Mouse (Mus musculus): ENCODE data around the gene Slc38a4. TPM values are rescaled to one million over a fixed set of nuclear protein-coding genes. Genes with fewer than 3 reads are reported as not detected.

Gene Slc38a4
- polyA plus RNA-seq, 1 experiment: 0.09 TPM

DNA sequence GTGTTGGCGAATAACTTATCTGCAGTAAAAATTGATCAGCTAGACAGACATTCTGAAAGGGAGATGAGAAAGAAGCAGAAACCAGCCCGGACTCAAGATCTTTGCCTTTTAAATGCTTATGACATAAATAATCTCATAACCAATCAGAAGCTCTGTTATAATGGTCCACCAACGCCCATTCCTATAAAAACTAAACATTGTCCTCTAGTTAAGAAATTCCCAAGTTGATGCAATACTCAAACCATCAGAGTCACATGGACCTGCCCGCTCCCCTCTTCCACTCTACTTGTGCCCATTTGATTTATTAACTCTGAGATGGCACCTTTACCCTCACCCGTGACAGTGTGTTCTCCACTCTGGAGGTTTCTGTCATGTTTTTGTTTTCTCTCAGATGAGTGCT is 23.9 kb downstream of the Slc38a4 start:
- H3K4me3 ChIP-seq (ENCODE audit: extremely low read depth, insufficient read depth, insufficient read length): no peak overlapping the region
- no peak for DNase-seq (ENCODE audit: low read depth in 1 of 2, low spot score in 2 of 2)
- WGBS: 86% methylated on average over 5 of the region's 5 CpGs
- no peaks in the 10 kb centered on the region for H3K36me3 ChIP-seq (ENCODE audit: control insufficient read depth, insufficient read depth, low read length)
- no peaks in the 10 kb centered on the region for H3K27me3 ChIP-seq (ENCODE audit: control insufficient read depth, insufficient read depth, low read length)
- H3K27ac ChIP-seq (ENCODE audit: insufficient read depth, low read length): no peak overlapping the region
- TF ChIP-seq POLR2A (IDR thresholded peaks at IDR 0.05; ENCODE audit: low read depth, low read length): no peak
- TF ChIP-seq CTCF (IDR thresholded peaks at IDR 0.05; ENCODE audit: extremely low read depth, insufficient read depth, insufficient read length, insufficient replicate concordance): no peak
- H3K4me1 ChIP-seq (ENCODE audit: control insufficient read depth, insufficient read depth, insufficient read length): no peaks in the 10 kb centered on the region

DNA sequence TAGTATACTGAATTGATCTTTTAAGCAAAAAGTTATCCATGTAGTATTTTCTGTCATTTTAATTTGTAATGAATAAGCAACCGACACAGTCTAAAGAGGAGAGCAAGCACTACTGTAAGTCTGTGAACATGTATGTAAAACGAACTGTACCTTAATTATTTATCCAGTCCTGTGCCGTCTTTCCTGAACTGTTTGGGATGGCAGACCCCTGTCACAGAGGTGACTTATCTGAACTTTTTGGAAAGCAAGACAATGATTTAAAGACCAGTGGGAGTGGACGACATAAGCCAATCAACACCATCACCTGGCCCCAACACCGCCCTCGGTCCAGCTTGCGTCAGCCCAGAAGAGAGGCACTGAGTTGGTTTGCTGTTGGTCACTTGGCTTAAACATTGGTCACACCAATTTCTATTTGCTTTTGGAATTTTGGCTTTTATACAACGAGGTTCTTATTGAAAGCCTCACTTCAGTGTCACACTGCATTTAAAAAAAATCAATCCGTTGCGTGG is 24.7 kb downstream of the Slc38a4 start:
- no peak for DNase-seq (ENCODE audit: low read depth in 1 of 2, low spot score in 2 of 2)
- Histone ChIP-seq H3K36me3 (ENCODE audit: control insufficient read depth, insufficient read depth, low read length) (no peaks in the 10 kb centered on the region), H3K27ac (ENCODE audit: insufficient read depth, low read length) (no peak overlapping the region), H3K4me1 (ENCODE audit: control insufficient read depth, insufficient read depth, insufficient read length) (no peaks in the 10 kb centered on the region), H3K27me3 (ENCODE audit: control insufficient read depth, insufficient read depth, low read length) (no peaks in the 10 kb centered on the region), H3K4me3 (ENCODE audit: extremely low read depth, insufficient read depth, insufficient read length) (no peak overlapping the region)
- WGBS: 90% methylated on average over 10 of the region's 10 CpGs
- TF ChIP-seq CTCF (IDR thresholded peaks at IDR 0.05; ENCODE audit: extremely low read depth, insufficient read depth, insufficient read length, insufficient replicate concordance): no peak
- TF ChIP-seq POLR2A (IDR thresholded peaks at IDR 0.05; ENCODE audit: low read depth, low read length): no peak

DNA sequence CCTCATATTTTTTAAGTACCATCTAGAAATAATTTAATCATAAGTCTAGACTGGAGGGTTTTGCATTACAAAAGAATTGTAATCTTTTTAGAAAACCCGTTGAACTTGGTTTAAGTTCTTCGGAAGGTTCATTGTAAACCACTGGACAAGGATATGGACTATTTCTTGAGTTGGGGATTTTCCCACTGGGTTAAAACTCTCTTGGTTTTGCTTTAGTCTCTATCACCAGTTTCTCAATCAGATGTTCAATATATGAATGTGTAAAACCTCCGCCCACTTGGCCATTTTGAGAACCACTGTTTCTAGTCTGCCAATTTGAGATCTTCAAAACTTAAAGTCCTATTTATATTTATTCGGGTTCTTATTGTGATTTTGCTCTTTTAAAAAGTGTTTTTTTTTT is 25.6 kb downstream of the Slc38a4 start:
- no peak for TF ChIP-seq POLR2A (IDR thresholded peaks at IDR 0.05; ENCODE audit: low read depth, low read length)
- no peak for TF ChIP-seq CTCF (IDR thresholded peaks at IDR 0.05; ENCODE audit: extremely low read depth, insufficient read depth, insufficient read length, insufficient replicate concordance)
- Histone ChIP-seq H3K4me1 (ENCODE audit: control insufficient read depth, insufficient read depth, insufficient read length) (no peaks in the 10 kb centered on the region), H3K27me3 (ENCODE audit: control insufficient read depth, insufficient read depth, low read length) (no peaks in the 10 kb centered on the region), H3K4me3 (ENCODE audit: extremely low read depth, insufficient read depth, insufficient read length) (no peak overlapping the region), H3K36me3 (ENCODE audit: control insufficient read depth, insufficient read depth, low read length) (no peaks in the 10 kb centered on the region), H3K27ac (ENCODE audit: insufficient read depth, low read length) (no peak overlapping the region)
- DNase-seq (ENCODE audit: low read depth in 1 of 2, low spot score in 2 of 2): no peak
- 86% methylated on average over 4 of the region's 4 CpGs for WGBS

DNA sequence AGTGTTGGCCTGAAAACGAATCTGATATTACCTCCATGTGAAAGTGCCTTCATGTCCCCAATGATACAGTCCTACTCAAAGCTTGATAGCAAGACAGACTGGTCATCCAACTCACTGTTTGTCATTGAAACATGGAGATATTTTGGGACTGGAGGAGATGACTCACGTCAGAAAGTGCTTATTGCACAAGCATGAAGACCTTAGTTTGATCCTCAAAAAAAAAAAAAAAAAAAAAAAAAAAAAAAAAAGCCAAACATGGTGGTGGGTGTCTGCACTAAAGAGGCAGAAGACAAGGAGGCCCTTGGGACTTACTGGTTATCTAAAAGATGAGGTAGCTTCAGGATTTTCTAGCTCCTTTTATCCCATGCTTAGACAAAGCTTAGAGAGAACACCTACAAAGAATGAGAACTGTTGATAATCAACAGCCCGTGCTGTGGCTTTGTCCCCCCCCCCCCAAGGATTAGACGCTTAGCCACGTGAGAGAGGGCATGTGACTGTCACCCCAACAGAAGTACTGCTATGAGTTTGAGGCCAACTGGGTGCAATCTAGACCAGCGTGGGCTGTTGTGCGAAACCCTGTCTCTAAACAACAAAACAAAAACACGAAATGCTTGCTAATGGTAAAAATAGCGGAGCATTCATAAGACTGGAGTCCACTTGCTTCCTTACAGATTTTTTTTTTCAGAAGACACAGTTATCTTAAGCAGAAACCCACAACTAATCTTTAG is 26.5 kb downstream of the Slc38a4 start:
- Histone ChIP-seq H3K27me3 (ENCODE audit: control insufficient read depth, insufficient read depth, low read length) (no peaks in the 10 kb centered on the region), H3K36me3 (ENCODE audit: control insufficient read depth, insufficient read depth, low read length) (no peaks in the 10 kb centered on the region), H3K4me3 (ENCODE audit: extremely low read depth, insufficient read depth, insufficient read length) (no peak overlapping the region), H3K27ac (ENCODE audit: insufficient read depth, low read length) (no peak overlapping the region), H3K4me1 (ENCODE audit: control insufficient read depth, insufficient read depth, insufficient read length) (no peaks in the 10 kb centered on the region)
- 82% methylated on average over 9 of the region's 9 CpGs for WGBS
- TF ChIP-seq POLR2A (IDR thresholded peaks at IDR 0.05; ENCODE audit: low read depth, low read length): no peak
- no peak for TF ChIP-seq CTCF (IDR thresholded peaks at IDR 0.05; ENCODE audit: extremely low read depth, insufficient read depth, insufficient read length, insufficient replicate concordance)
- DNase-seq (ENCODE audit: low read depth in 1 of 2, low spot score in 2 of 2): no peak

DNA sequence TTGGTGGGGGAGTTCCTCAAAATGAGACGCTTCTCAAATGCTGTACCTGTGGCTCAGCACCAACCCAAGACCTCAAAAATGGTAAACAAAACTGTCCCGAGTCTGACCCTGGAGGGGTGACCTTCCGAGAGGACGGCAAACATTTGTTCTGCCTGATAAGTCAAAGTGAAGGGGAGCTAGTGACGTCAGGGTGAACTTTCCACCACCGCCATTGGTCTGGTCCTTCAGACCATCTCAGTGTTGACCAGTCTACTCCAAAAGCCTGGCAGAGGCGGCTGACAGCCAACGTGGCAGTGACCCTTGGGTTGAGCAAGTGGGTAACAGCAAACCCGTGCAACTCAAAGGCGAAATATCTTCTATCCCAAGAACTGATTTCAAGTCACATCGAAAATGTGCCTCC is 27.1 kb downstream of the Slc38a4 start:
- no peak for DNase-seq (ENCODE audit: low read depth in 1 of 2, low spot score in 2 of 2)
- WGBS: 86% methylated on average over 11 of the region's 11 CpGs
- H3K4me1 ChIP-seq (ENCODE audit: control insufficient read depth, insufficient read depth, insufficient read length): no peaks in the 10 kb centered on the region

DNA sequence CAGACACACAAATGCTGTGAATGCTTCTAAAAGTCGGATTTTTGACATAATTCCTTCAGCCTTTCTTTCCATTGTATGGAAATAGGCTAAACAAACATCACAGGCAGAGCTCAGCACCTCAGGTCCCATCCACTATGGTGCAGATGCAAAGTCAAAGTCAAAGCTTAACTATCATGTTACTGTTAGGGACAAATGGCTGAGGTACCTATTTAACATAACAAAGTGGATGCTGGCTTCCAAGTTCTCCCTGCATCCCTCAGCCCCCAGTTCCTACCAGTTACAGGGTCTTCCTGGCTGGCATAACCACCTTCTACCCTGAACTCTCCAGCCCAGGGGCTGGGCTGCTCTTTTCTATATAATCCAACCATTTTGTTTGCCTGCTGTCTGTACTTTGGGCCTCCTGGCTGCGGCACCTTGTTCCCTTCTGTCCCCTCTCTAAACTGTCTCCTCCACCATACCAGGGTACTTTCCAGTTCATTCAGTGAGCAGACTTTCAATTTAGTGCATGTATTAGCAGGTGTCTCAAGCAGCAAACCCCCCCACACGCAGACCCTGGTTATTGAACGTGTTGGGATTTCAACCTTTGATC is 27.6 kb downstream of the Slc38a4 start:
- Histone ChIP-seq H3K27me3 (ENCODE audit: control insufficient read depth, insufficient read depth, low read length) (no peaks in the 10 kb centered on the region), H3K27ac (ENCODE audit: insufficient read depth, low read length) (no peak overlapping the region), H3K4me1 (ENCODE audit: control insufficient read depth, insufficient read depth, insufficient read length) (no peaks in the 10 kb centered on the region), H3K36me3 (ENCODE audit: control insufficient read depth, insufficient read depth, low read length) (no peaks in the 10 kb centered on the region), H3K4me3 (ENCODE audit: extremely low read depth, insufficient read depth, insufficient read length) (no peak overlapping the region)
- no peak for DNase-seq (ENCODE audit: low read depth in 1 of 2, low spot score in 2 of 2)
- TF ChIP-seq CTCF (IDR thresholded peaks at IDR 0.05; ENCODE audit: extremely low read depth, insufficient read depth, insufficient read length, insufficient replicate concordance) (no peak), POLR2A (IDR thresholded peaks at IDR 0.05; ENCODE audit: low read depth, low read length) (no peak)
- 71% methylated on average over 4 of the region's 4 CpGs for WGBS

More for the DNA sequence above, 27.1 kb downstream of the Slc38a4 start:
- Histone ChIP-seq H3K4me3 (ENCODE audit: extremely low read depth, insufficient read depth, insufficient read length) (no peak overlapping the region), H3K36me3 (ENCODE audit: control insufficient read depth, insufficient read depth, low read length) (no peaks in the 10 kb centered on the region), H3K27ac (ENCODE audit: insufficient read depth, low read length) (no peak overlapping the region), H3K27me3 (ENCODE audit: control insufficient read depth, insufficient read depth, low read length) (no peaks in the 10 kb centered on the region)
- TF ChIP-seq POLR2A (IDR thresholded peaks at IDR 0.05; ENCODE audit: low read depth, low read length): no peak
- no peak for TF ChIP-seq CTCF (IDR thresholded peaks at IDR 0.05; ENCODE audit: extremely low read depth, insufficient read depth, insufficient read length, insufficient replicate concordance)

DNA sequence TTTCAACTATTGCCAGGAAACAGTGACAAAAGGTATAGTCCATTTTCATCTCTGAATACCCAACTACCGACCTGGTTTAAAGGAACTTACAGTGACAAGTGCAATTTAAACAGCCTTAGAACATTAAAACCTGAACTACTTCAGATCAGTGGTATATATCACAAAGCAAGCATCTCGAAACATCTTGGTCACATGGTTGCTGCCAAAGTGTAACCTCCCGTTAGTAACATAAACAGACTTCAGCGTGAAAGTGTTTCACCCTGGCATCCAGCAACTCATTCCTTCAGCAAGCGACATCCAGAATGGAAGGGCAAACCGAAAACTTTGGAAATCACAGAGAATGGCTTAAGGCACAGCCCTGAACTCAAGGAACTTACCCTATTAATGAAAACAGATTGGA is 29.1 kb downstream of the Slc38a4 start:
- no peak for DNase-seq (ENCODE audit: low read depth in 1 of 2, low spot score in 2 of 2)
- TF ChIP-seq CTCF (IDR thresholded peaks at IDR 0.05; ENCODE audit: extremely low read depth, insufficient read depth, insufficient read length, insufficient replicate concordance): no peak
- no peak for TF ChIP-seq POLR2A (IDR thresholded peaks at IDR 0.05; ENCODE audit: low read depth, low read length)
- no peaks in the 10 kb centered on the region for H3K27me3 ChIP-seq (ENCODE audit: control insufficient read depth, insufficient read depth, low read length)
- no peak overlapping the region for H3K27ac ChIP-seq (ENCODE audit: insufficient read depth, low read length)
- WGBS: 85% methylated on average over 6 of the region's 6 CpGs
- H3K4me1 ChIP-seq (ENCODE audit: control insufficient read depth, insufficient read depth, insufficient read length): no peaks in the 10 kb centered on the region
- no peaks in the 10 kb centered on the region for H3K36me3 ChIP-seq (ENCODE audit: control insufficient read depth, insufficient read depth, low read length)
- no peak overlapping the region for H3K4me3 ChIP-seq (ENCODE audit: extremely low read depth, insufficient read depth, insufficient read length)
